Mouse (Mus musculus) intestine, embryonic 16.5 days (tissue): ENCODE results near the gene Smchd1. TPM values are rescaled to one million over a fixed set of nuclear protein-coding genes. Genes with fewer than 3 reads are reported as not detected.

Experiments used
- polyA plus RNA-seq: library from polyadenylated mRNA; unstranded; fragments of >200 nt; fragmentation: Nextera tagmentation; extraction: Ambion mirVana; gene quantifications from 2 replicates; pipeline ENCODE4 v1.2.1, GENCODE M21; 2015

Smchd1 gene
- polyA plus RNA-seq, 1 experiment from 2014 or later, result 35.0 TPM

Other genes with a start within 250 kb of the Smchd1 start
- 1.7 and 2.4 TPM in 2 replicates for gene Emilin2, start 163.4 kb downstream of the Smchd1 start, polyA plus RNA-seq
- 1.2 and 1.8 TPM in 2 replicates for gene Gm4707, start 15.4 kb downstream of the Smchd1 start, polyA plus RNA-seq
- 30.4 and 33.7 TPM in 2 replicates for gene Ndc80, start 51.5 kb upstream of the Smchd1 start, polyA plus RNA-seq
- 0.33 and 0.45 TPM in 2 replicates for gene Spdya, start 76.7 kb upstream of the Smchd1 start, polyA plus RNA-seq
- gene Wdr43, start 140.6 kb upstream of the Smchd1 start, polyA plus RNA-seq, result 60.0 and 65.2 TPM in 2 replicates
- gene Togaram2, start 197.9 kb upstream of the Smchd1 start, polyA plus RNA-seq, result 0.27 and 0.45 TPM in 2 replicates